Mouse (Mus musculus) limb, embryonic 15.5 days (tissue): ENCODE data around the gene Hoxa7. TPM values are rescaled to one million over a fixed set of nuclear protein-coding genes. Genes with fewer than 3 reads are reported as not detected.

Experiments used
- ATAC-seq: fragments of 200-750 bp; cut with Nextera tagmentation; 2 replicates; pipeline ENCODE4 v1.8.0; 2017; ENCODE audit warnings: low read depth, moderate TSS enrichment; ENCODE audit not compliant: insufficient number of reproducible peaks, low FRiP score, low TSS enrichment
- H3K27ac ChIP-seq: fragments of 300-500 bp; sonication (generic); 2 replicates; pipeline ENCODE4 v1.5.1; 2015; ENCODE audit warnings: moderate library complexity, mild to moderate bottlenecking, inconsistent platforms
- H3K27me3 ChIP-seq: fragments of 300-500 bp; sonication (generic); 2 replicates; pipeline ENCODE4 v1.6.1; 2015; ENCODE audit warnings: inconsistent platforms
- H3K36me3 ChIP-seq: fragments of 300-500 bp; sonication (generic); 2 replicates; pipeline ENCODE4 v1.6.1; 2015; ENCODE audit warnings: inconsistent platforms
- H3K4me1 ChIP-seq: fragments of 300-500 bp; sonication (generic); 2 replicates; pipeline ENCODE4 v1.6.1; 2015; ENCODE audit warnings: inconsistent platforms
- H3K4me2 ChIP-seq: fragments of 300-500 bp; sonication (generic); 2 replicates; pipeline ENCODE4 v1.6.1; 2015; ENCODE audit warnings: mild to moderate bottlenecking, inconsistent platforms
- H3K4me3 ChIP-seq: fragments of 300-500 bp; sonication (generic); 2 replicates; pipeline ENCODE4 v1.5.1; 2015; ENCODE audit warnings: mild to moderate bottlenecking, inconsistent platforms
- H3K9ac ChIP-seq: fragments of 300-500 bp; sonication (generic); 2 replicates; pipeline ENCODE4 v1.6.1; 2015; ENCODE audit warnings: inconsistent platforms
- H3K9me3 ChIP-seq: fragments of 300-500 bp; sonication (generic); 2 replicates; pipeline ENCODE4 v1.6.1; 2016; ENCODE audit warnings: inconsistent platforms
- WGBS: fragments of 180-500 bp; shearing (Covaris S2); methylation state at CpG from one replicate; pipeline ENCODE4 v1.1.7; 2015; 5-methylcytosine and 5-hydroxymethylcytosine counted together
- polyA plus RNA-seq: library from polyadenylated mRNA; unstranded; fragments of >200 nt; fragmentation: Nextera tagmentation; extraction: Ambion mirVana; gene quantifications from 2 replicates; pipeline ENCODE4 v1.2.1, GENCODE M21; 2015

Hoxa7 gene
- polyA plus RNA-seq, 1 experiment from 2014 or later, result 12.0 TPM

- 6% methylated on average over 11 of the region's 11 CpGs for WGBS
- no peak for ATAC-seq
- peak overlapping the region; percentile 86 for H3K4me2 ChIP-seq
- no peaks in the 10 kb centered on the region for H3K27me3 ChIP-seq
- H3K9ac ChIP-seq, result peak overlapping the region; percentile 83
- peak overlapping the region; percentile 95 for H3K27ac ChIP-seq
- H3K4me3 ChIP-seq, result peak overlapping the region; percentile 68
- no peaks in the 10 kb centered on the region for H3K36me3 ChIP-seq
- H3K9me3 ChIP-seq, result no peaks in the 10 kb centered on the region
- peaks cover 11% of the 10 kb centered on the region for H3K4me1 ChIP-seq
Measured at GRCm38 (mm10) chr6:52227470-52228222, 6.0 kb upstream of the Hoxa7 start.

GRCm38 (mm10) chr6:52226569-52227257, 5.1 kb upstream of the Hoxa7 start:
- Histone ChIP-seq H3K4me2 (peak overlapping the region; percentile 86), H3K4me3 (peak overlapping the region; percentile 68), H3K9me3 (no peaks in the 10 kb centered on the region), H3K9ac (peak overlapping the region; percentile 83), H3K4me1 (peaks cover 18% of the 10 kb centered on the region), H3K36me3 (no peaks in the 10 kb centered on the region), H3K27ac (peak overlapping the region; percentile 95), H3K27me3 (no peaks in the 10 kb centered on the region)
- 4% methylated on average over 26 of the region's 26 CpGs for WGBS
- ATAC-seq, result no peak

GRCm38 (mm10) chr6:52225612-52226568, 4.2 kb upstream of the Hoxa7 start:
- Histone ChIP-seq H3K4me2 (peak overlapping the region; percentile 86), H3K9ac (peak overlapping the region; percentile 83), H3K4me3 (peak overlapping the region; percentile 68), H3K27ac (peak overlapping the region; percentile 95), H3K4me1 (peaks cover 24% of the 10 kb centered on the region), H3K36me3 (no peaks in the 10 kb centered on the region), H3K9me3 (no peaks in the 10 kb centered on the region), H3K27me3 (no peaks in the 10 kb centered on the region)
- 1% methylated on average over 69 of the region's 69 CpGs for WGBS
- peak; percentile 55 for ATAC-seq

GRCm38 (mm10) chr6:52224895-52225611, 3.4 kb upstream of the Hoxa7 start:
- Histone ChIP-seq H3K4me1 (peaks cover 27% of the 10 kb centered on the region), H3K4me3 (peak overlapping the region; percentile 68), H3K27me3 (peaks cover under 1% of the 10 kb centered on the region; the same call in 1 of the 2 replicates), H3K4me2 (peak overlapping the region; percentile 86), H3K36me3 (no peaks in the 10 kb centered on the region), H3K9me3 (no peaks in the 10 kb centered on the region), H3K27ac (peak overlapping the region; percentile 95), H3K9ac (peak overlapping the region; percentile 83)
- 1% methylated on average over 34 of the region's 36 CpGs for WGBS
- no peak for ATAC-seq

- no peak for ATAC-seq
- Histone ChIP-seq H3K4me1 (peaks cover 31% of the 10 kb centered on the region), H3K9ac (peak overlapping the region; percentile 83), H3K36me3 (no peaks in the 10 kb centered on the region), H3K27me3 (peaks cover 8% of the 10 kb centered on the region), H3K9me3 (no peaks in the 10 kb centered on the region), H3K4me2 (peak overlapping the region; percentile 86), H3K27ac (peak overlapping the region; percentile 95), H3K4me3 (peak overlapping the region; percentile 68)
- 2% methylated on average over 24 of the region's 24 CpGs for WGBS
Measured at GRCm38 (mm10) chr6:52223939-52224760, 2.5 kb upstream of the Hoxa7 start.

- Histone ChIP-seq H3K4me1 (peaks cover 41% of the 10 kb centered on the region), H3K36me3 (no peaks in the 10 kb centered on the region), H3K9ac (peak overlapping the region; percentile 24), H3K27me3 (peaks cover 12% of the 10 kb centered on the region), H3K4me2 (peak overlapping the region; percentile 86), H3K9me3 (no peaks in the 10 kb centered on the region), H3K27ac (peak overlapping the region; percentile 95), H3K4me3 (peak overlapping the region; percentile 68)
- 7% methylated on average over 13 of the region's 13 CpGs for WGBS
- no peak for ATAC-seq
Measured at GRCm38 (mm10) chr6:52222729-52223128, 1.1 kb upstream of the Hoxa7 start.

GRCm38 (mm10) chr6:52221993-52222685, 485 bp upstream of the Hoxa7 start:
- peak overlapping the region; percentile 86 for H3K4me2 ChIP-seq
- H3K4me3 ChIP-seq, result peak overlapping the region; percentile 68
- no peaks in the 10 kb centered on the region for H3K9me3 ChIP-seq
- H3K36me3 ChIP-seq, result no peaks in the 10 kb centered on the region
- H3K27ac ChIP-seq, result peak overlapping the region; percentile 95
- peak; percentile 63 for ATAC-seq
- H3K27me3 ChIP-seq, result peaks cover 12% of the 10 kb centered on the region
- 2% methylated on average over 21 of the region's 21 CpGs for WGBS
- H3K9ac ChIP-seq, result peak overlapping the region; percentile 66; the same call in 1 of the 2 replicates
- peaks cover 43% of the 10 kb centered on the region for H3K4me1 ChIP-seq

GRCm38 (mm10) chr6:52220865-52221310, 766 bp downstream of the Hoxa7 start:
- no peaks in the 10 kb centered on the region for H3K9me3 ChIP-seq
- peaks cover 46% of the 10 kb centered on the region for H3K4me1 ChIP-seq
- WGBS, result 13% methylated on average over 12 of the region's 12 CpGs
- H3K9ac ChIP-seq, result peak overlapping the region; percentile 66; the same call in 1 of the 2 replicates
- no peak for ATAC-seq
- peak overlapping the region; percentile 68 for H3K4me3 ChIP-seq
- H3K4me2 ChIP-seq, result peak overlapping the region; percentile 86
- H3K27ac ChIP-seq, result peak overlapping the region; percentile 95
- no peaks in the 10 kb centered on the region for H3K36me3 ChIP-seq
- peaks cover 16% of the 10 kb centered on the region for H3K27me3 ChIP-seq

- H3K36me3 ChIP-seq, result no peaks in the 10 kb centered on the region
- H3K9ac ChIP-seq, result no peak overlapping the region
- H3K27me3 ChIP-seq, result peaks cover 21% of the 10 kb centered on the region
- peak overlapping the region; percentile 95; the same call in 1 of the 2 replicates for H3K27ac ChIP-seq
- no peak for ATAC-seq
- H3K4me1 ChIP-seq, result peaks cover 50% of the 10 kb centered on the region
- H3K4me2 ChIP-seq, result peak overlapping the region; percentile 86
- peak overlapping the region; percentile 68 for H3K4me3 ChIP-seq
- WGBS, result 35% methylated on average over 32 of the region's 32 CpGs
- no peaks in the 10 kb centered on the region for H3K9me3 ChIP-seq
Measured at GRCm38 (mm10) chr6:52220003-52220864, 1.4 kb downstream of the Hoxa7 start.
